In genomic region chr9:102668906-102669305, GRCm38 (mm10) we compare ENCODE assay signal across 17 mouse cellular contexts.
"Had no signal": no experiment of that assay in that cellular context is flagged by ENCODE, and none has a peak within 500 bp of the region (broad histone marks: within the 10 kb centered on the region; RNA-seq: fewer than 3 reads in every experiment).

No protein-coding gene starts in this region.

- H3K4me3 ChIP-seq: lung, embryonic 15.5 days; megakaryocyte, embryonic 14.5 days; midbrain, embryonic 13.5 days; midbrain, embryonic 15.5 days; neural tube, embryonic 12.5 days; stomach, embryonic 15.5 days had no signal

- H3K27ac ChIP-seq: lung, embryonic 15.5 days; macrophage; midbrain, embryonic 13.5 days; midbrain, embryonic 15.5 days; stomach, embryonic 15.5 days; stomach, postnatal 0 days had no signal

- DNase-seq: lung, adult 2 months; lung, postnatal 14 days; lung, postnatal 36 days; right cerebral cortex, postnatal 14 days; thymus, adult 2 months; thymus, postnatal 25 days; thymus, postnatal 4 days had no signal

- H3K4me1 ChIP-seq: lung, embryonic 15.5 days; megakaryocyte, embryonic 14.5 days had no signal

- H3K36me3 ChIP-seq: lung, embryonic 15.5 days; midbrain, embryonic 13.5 days; midbrain, embryonic 15.5 days; neural tube, embryonic 12.5 days; stomach, embryonic 15.5 days had no signal

- ATAC-seq: lung, postnatal 0 days; midbrain, embryonic 13.5 days; midbrain, embryonic 15.5 days had no signal

- H3K27me3 ChIP-seq: lung, embryonic 15.5 days; midbrain, embryonic 15.5 days; neural tube, embryonic 12.5 days had no signal

- H3K9ac ChIP-seq: lung, embryonic 15.5 days; midbrain, embryonic 13.5 days; midbrain, embryonic 15.5 days; neural tube, embryonic 12.5 days; stomach, embryonic 15.5 days had no signal

- H3K4me2 ChIP-seq: lung, embryonic 15.5 days; midbrain, embryonic 11.5 days; midbrain, embryonic 13.5 days; midbrain, embryonic 15.5 days; stomach, embryonic 15.5 days had no signal

- H3K9me3 ChIP-seq: lung, embryonic 15.5 days; megakaryocyte, embryonic 14.5 days; midbrain, embryonic 13.5 days; midbrain, embryonic 15.5 days; neural tube, embryonic 12.5 days; stomach, embryonic 15.5 days had no signal
